9 mouse cellular contexts compared by ENCODE assay signal in genomic region chrX:162345497-162346143, GRCm38 (mm10).
A peak's percentile ranks its signal among the peaks of the same experiment; 100 is the strongest.
DNase-seq lines count a peak whose midpoint lies in the region; ATAC-seq lines count a peak whose summit lies in the region.
"Had no signal": no experiment of that assay in that cellular context is flagged by ENCODE, and none has a peak within 500 bp of the region (broad histone marks: within the 10 kb centered on the region; RNA-seq: fewer than 3 reads in every experiment).

No protein-coding gene starts in this region.

- no peak overlapping the region for H3K9ac ChIP-seq in heart, embryonic 14.5 days (ENCODE audit: low read length)
- H3K9ac ChIP-seq in forebrain, embryonic 15.5 days (replicated peaks): no peak overlapping the region

- H3K27ac ChIP-seq in heart, embryonic 14.5 days (replicated peaks in 1 of 2; ENCODE audit: control insufficient read depth in 1 of 2, insufficient read depth in 1 of 2, low read depth in 2 of 2, low read length in 2 of 2): peak overlapping the region; percentile 68 to 72
- H3K27ac ChIP-seq in forebrain, embryonic 15.5 days (replicated peaks): no peak overlapping the region
- H3K27ac ChIP-seq: macrophage had no signal

- WGBS in heart, embryonic 14.5 days: 41% methylated on average over 3 of the region's 3 CpGs
- WGBS in forebrain, embryonic 15.5 days: 68% methylated on average over 3 of the region's 3 CpGs

- H3K4me3 ChIP-seq in heart, embryonic 14.5 days (ENCODE audit: control insufficient read depth in 1 of 2, insufficient read depth in 1 of 2, low read depth in 1 of 2, low read length in 2 of 2): no peak overlapping the region
- H3K4me3 ChIP-seq in forebrain, embryonic 15.5 days: no peak overlapping the region

- H3K27me3 ChIP-seq in heart, embryonic 14.5 days (ENCODE audit: control insufficient read depth, insufficient read depth, low read length): no peaks in the 10 kb centered on the region
- H3K27me3 ChIP-seq in forebrain, embryonic 15.5 days: no peaks in the 10 kb centered on the region

- peak; percentile 12 for DNase-seq in kidney, adult 18-20 months
- DNase-seq in kidney, adult 11 months: no peak
- DNase-seq in Muller cell, postnatal 12 days (ENCODE audit: inconsistent ontology term): peak; percentile 68
- DNase-seq in spleen, postnatal 36 days (ENCODE audit: low spot score in 2 of 2): no peak
- DNase-seq in layer of hippocampus, postnatal 10 days (ENCODE audit: low spot score in 2 of 2): no peak

- peak; percentile 70 for ATAC-seq in cerebellum, adult (ENCODE audit: insufficient number of reproducible peaks, low FRiP score, low TSS enrichment)
- ATAC-seq in heart, embryonic 14.5 days (ENCODE audit: insufficient number of reproducible peaks, insufficient read depth, low FRiP score, low read depth): peak; percentile 59; the same call in 1 of the 2 replicates
- no peak for ATAC-seq in forebrain, embryonic 15.5 days (replicated peaks)

- H3K4me1 ChIP-seq in heart, embryonic 14.5 days (ENCODE audit: control insufficient read depth in 2 of 2, insufficient read depth in 2 of 2, low read length in 2 of 2): peaks cover 4 to 5% of the 10 kb centered on the region in 2 experiments; a peak in 1 of 4 replicates
- H3K4me1 ChIP-seq in forebrain, embryonic 15.5 days: no peaks in the 10 kb centered on the region

- H3K4me2 ChIP-seq in heart, embryonic 14.5 days (ENCODE audit: low read length): peak overlapping the region; percentile 23; the same call in 1 of the 2 replicates
- no peak overlapping the region for H3K4me2 ChIP-seq in forebrain, embryonic 15.5 days (replicated peaks)

- H3K36me3 ChIP-seq in heart, embryonic 14.5 days (ENCODE audit: control insufficient read depth, insufficient read depth, low read length): no peaks in the 10 kb centered on the region
- no peaks in the 10 kb centered on the region for H3K36me3 ChIP-seq in forebrain, embryonic 15.5 days

- H3K9me3 ChIP-seq in heart, embryonic 14.5 days (ENCODE audit: control insufficient read depth, low read length): no peaks in the 10 kb centered on the region
- no peaks in the 10 kb centered on the region for H3K9me3 ChIP-seq in forebrain, embryonic 15.5 days

Comparison
In these comparisons a context has a peak if more than half of its experiments do, and no peak if none do; other contexts are left out.
1. DNase-seq: peak in kidney, adult 18-20 months (single experiment) and Muller cell, postnatal 12 days (single experiment); none in kidney, adult 11 months (single experiment), spleen, postnatal 36 days (0 of 2) and layer of hippocampus, postnatal 10 days (0 of 2).